In genomic region chr2:167989310-167989709, GRCm38 (mm10) we compare ENCODE assay signal across 8 mouse cellular contexts. TPM values are rescaled to one million over a fixed set of nuclear protein-coding genes. Genes with fewer than 3 reads are reported as not detected.
DNase-seq lines count a peak whose midpoint lies in the region; ATAC-seq and TF ChIP-seq lines count a peak whose summit lies in the region.
"Had no signal": no experiment of that assay in that cellular context is flagged by ENCODE, and none has a peak within 500 bp of the region (broad histone marks: within the 10 kb centered on the region; RNA-seq: fewer than 3 reads in every experiment).

No protein-coding gene starts in this region.

- no peak overlapping the region for H3K27ac ChIP-seq in layer of hippocampus, adult 2 months
- H3K27ac ChIP-seq: liver, embryonic 13.5 days had no signal

- DNase-seq in kidney, postnatal 10 days = peak; percentile 73
- DNase-seq in kidney, adult 8-10 months = no peak
- DNase-seq in MN1 (ENCODE audit: low spot score) = peak; percentile 82
- DNase-seq in lung, postnatal 36 days = peak; percentile 59
- DNase-seq in layer of hippocampus, adult 2 months (ENCODE audit: low spot score in 2 of 2) = no peak
- DNase-seq: liver, embryonic 13.5 days had no signal

- ATAC-seq in granulocyte monocyte progenitor cell, adult 5-6 weeks (replicated peaks; ENCODE audit: poor library complexity, severe bottlenecking) = 0 out of 2 replicates have a peak, but pooled peaks have one; percentile 6
- ATAC-seq in frontal cortex, adult (ENCODE audit: low TSS enrichment) = no peak

- no peak overlapping the region for H3K4me3 ChIP-seq in layer of hippocampus, adult 2 months
- H3K4me3 ChIP-seq: liver, embryonic 13.5 days had no signal

- no peak for TF ChIP-seq CTCF in layer of hippocampus, adult 2 months (conservative IDR thresholded peaks at IDR 0.05)

RNA-seq across cellular contexts. Expression of gene Ripor3, which starts 21.1 kb away (rescaled TPM):
- total RNA-seq in granulocyte monocyte progenitor cell, adult 5-6 weeks (2014; fragmentation: Nextera tagmentation) = not detected in 2 replicates
- total RNA-seq in granulocyte monocyte progenitor cell, adult 5-6 weeks (2017) = not detected in 2 replicates
- under 1 TPM; 0.29 to 0.31 TPM for total RNA-seq in layer of hippocampus, adult 2 months (2021)

RNA-seq across cellular contexts. Expression of gene Ptpn1, which starts 57.5 kb away (rescaled TPM):
- total RNA-seq in granulocyte monocyte progenitor cell, adult 5-6 weeks (2014; fragmentation: Nextera tagmentation) = 20.9 and 31.6 TPM in 2 replicates
- total RNA-seq in granulocyte monocyte progenitor cell, adult 5-6 weeks (2017) = 28.7 and 37.3 TPM in 2 replicates
- 10 to 100 TPM; 56.3 to 64.4 TPM for total RNA-seq in layer of hippocampus, adult 2 months (2021)

Comparison
In these comparisons a context has a peak if more than half of its experiments do, and no peak if none do; other contexts are left out.
1. DNase-seq: peak in kidney, postnatal 10 days (single experiment), MN1 (single experiment) and lung, postnatal 36 days (single experiment); none in kidney, adult 8-10 months (0 of 2) and layer of hippocampus, adult 2 months (0 of 2).